Comparison of ENCODE assay signal across 9 mouse cellular contexts in genomic region chr8:121909663-121910062, GRCm38 (mm10). TPM values are rescaled to one million over a fixed set of nuclear protein-coding genes. Genes with fewer than 3 reads are reported as not detected.
A peak's percentile ranks its signal among the peaks of the same experiment; 100 is the strongest.
DNase-seq lines count a peak whose midpoint lies in the region; ATAC-seq and TF ChIP-seq lines count a peak whose summit lies in the region.
"Had no signal": no experiment of that assay in that cellular context is flagged by ENCODE, and none has a peak within 500 bp of the region (broad histone marks: within the 10 kb centered on the region; RNA-seq: fewer than 3 reads in every experiment).

No protein-coding gene starts in this region.

- H3K9me3 ChIP-seq in E14TG2a.4 (ENCODE audit: low read length) = no peaks in the 10 kb centered on the region
- H3K9me3 ChIP-seq: lung, embryonic 15.5 days had no signal

- H3K4me1 ChIP-seq in E14TG2a.4 (replicated peaks; ENCODE audit: low read depth, low read length) = peaks cover 56% of the 10 kb centered on the region

- no peak overlapping the region for H3K4me3 ChIP-seq in E14TG2a.4 (replicated peaks; ENCODE audit: low read length)
- H3K4me3 ChIP-seq: lung, embryonic 15.5 days had no signal

- peak; percentile 70 for TF ChIP-seq CTCF in E14TG2a.4 (conservative IDR thresholded peaks at IDR 0.05; ENCODE audit: low read length)

- peak; percentile 85 for DNase-seq in gastrocnemius, adult 18-20 months (ENCODE audit: low spot score)
- no peak for DNase-seq in gastrocnemius, postnatal 25 days
- DNase-seq in c-Kit-positive CD71-positive TER-119-positive erythroid progenitor cells, embryonic 14.5 days (ENCODE audit: low spot score) = peak; percentile 89
- peak; percentile 57 to 74 for DNase-seq in gastrocnemius, postnatal 4 days (ENCODE audit: low spot score in 2 of 2)
- peak; percentile 61 for DNase-seq in left cerebral cortex, adult 11 months (ENCODE audit: low spot score)
- DNase-seq in splenic B cell, adult 2 months (ENCODE audit: low read depth, low spot score) = peak; percentile 91

- ATAC-seq in megakaryocyte progenitor cell, adult 5-6 weeks (replicated peaks; ENCODE audit: poor library complexity) = 0 out of 2 replicates have a peak, but pooled peaks have one; percentile 14

- H3K36me3 ChIP-seq in E14TG2a.4 (ENCODE audit: insufficient read depth, low read length) = peaks cover 16% of the 10 kb centered on the region
- H3K36me3 ChIP-seq in splenic B cell, adult 2 months (ENCODE audit: control insufficient read depth, insufficient read depth, low read length, poor library complexity, severe bottlenecking) = no peaks in the 10 kb centered on the region
- H3K36me3 ChIP-seq: lung, embryonic 15.5 days had no signal

- H3K27me3 ChIP-seq in E14TG2a.4 (ENCODE audit: insufficient read depth, low read length) = peaks cover 6% of the 10 kb centered on the region; the same call in 1 of the 2 replicates
- no peaks in the 10 kb centered on the region for H3K27me3 ChIP-seq in splenic B cell, adult 2 months (ENCODE audit: control insufficient read depth, insufficient read depth, low read length, poor library complexity, severe bottlenecking)

RNA-seq across cellular contexts. Expression of gene Slc7a5, which starts 2.2 kb away (rescaled TPM):
- total RNA-seq in gastrocnemius, adult 18-20 months (2021) = 1 to 10 TPM; 1.0 to 1.4 TPM
- 1 to 10 TPM; 1.8 to 2.0 TPM for total RNA-seq in gastrocnemius, postnatal 25 days (2021)
- total RNA-seq in gastrocnemius, postnatal 4 days (2021) = 10 to 100 TPM; 21.9 to 22.4 TPM
- 46.4 and 57.5 TPM in 2 replicates for total RNA-seq in megakaryocyte progenitor cell, adult 5-6 weeks (2015)
- 25.8 and 31.7 TPM in 2 replicates for total RNA-seq in megakaryocyte progenitor cell, adult 5-6 weeks (2017)

RNA-seq across cellular contexts. Expression of gene Car5a, which starts 35.0 kb away (rescaled TPM):
- not detected for total RNA-seq in gastrocnemius, adult 18-20 months (2021)
- total RNA-seq in gastrocnemius, postnatal 25 days (2021) = not detected
- total RNA-seq in gastrocnemius, postnatal 4 days (2021) = under 1 TPM in 1 of 2 experiments, not detected in 1; 0.44 TPM
- not detected in 2 replicates for total RNA-seq in megakaryocyte progenitor cell, adult 5-6 weeks (2015)
- total RNA-seq in megakaryocyte progenitor cell, adult 5-6 weeks (2017) = not detected in 2 replicates

RNA-seq across cellular contexts. Expression of gene Banp, which starts 39.9 kb away (rescaled TPM):
- total RNA-seq in gastrocnemius, adult 18-20 months (2021) = 1 to 10 TPM; 8.4 TPM
- 10 to 100 TPM; 11.3 to 13.9 TPM for total RNA-seq in gastrocnemius, postnatal 25 days (2021)
- total RNA-seq in gastrocnemius, postnatal 4 days (2021) = 10 to 100 TPM; 15.6 to 17.4 TPM
- 7.5 and 9.0 TPM in 2 replicates for total RNA-seq in megakaryocyte progenitor cell, adult 5-6 weeks (2015)
- 21.8 and 41.2 TPM in 2 replicates for total RNA-seq in megakaryocyte progenitor cell, adult 5-6 weeks (2017)

Comparison
In these comparisons a context has a peak if more than half of its experiments do, and no peak if none do; other contexts are left out.
1. RNA of gene Slc7a5, which starts 2.2 kb away (total RNA-seq): 25.8 to 57.5 TPM in megakaryocyte progenitor cell, adult 5-6 weeks and 21.9 to 22.4 TPM in gastrocnemius, postnatal 4 days; 1.8 to 2.0 TPM in gastrocnemius, postnatal 25 days and 1.0 to 1.4 TPM in gastrocnemius, adult 18-20 months; every median in the first group is over 4 times any median in the second.